Mouse (Mus musculus) ZHBTc4 (cell line): Measurements from ENCODE around the gene Hal.

Experiments used
- DNase-seq: peaks from one replicate; pipeline ENCODE4 v3.0.0-alpha.2; 2011; ENCODE audit warnings: low read depth, low spot score

Hal gene

GRCm38 (mm10) chr10:93564518-93565090 lies 76.0 kb downstream of the Hal start:
- DNase-seq, result no peak

DNA sequence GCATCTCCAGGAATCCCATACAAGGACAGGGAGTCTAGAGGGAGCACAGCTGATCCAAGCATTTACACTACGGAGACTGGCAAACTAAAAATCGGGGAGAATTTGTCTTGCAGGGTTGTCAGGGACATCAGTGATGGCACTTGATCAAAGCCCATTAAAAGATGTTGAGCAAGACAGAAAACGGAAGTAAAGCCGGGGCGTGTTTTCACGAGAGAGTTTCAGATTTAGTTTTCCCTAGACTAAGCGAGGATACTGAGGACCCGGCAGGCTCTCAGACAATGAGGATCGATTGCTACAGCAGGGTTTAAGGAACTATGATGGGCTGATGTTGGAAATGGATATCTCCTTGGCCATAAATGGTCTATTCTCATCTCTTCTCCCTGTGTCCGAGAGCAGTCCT lies 78.5 kb downstream of the Hal start:
- no peak for DNase-seq

DNA sequence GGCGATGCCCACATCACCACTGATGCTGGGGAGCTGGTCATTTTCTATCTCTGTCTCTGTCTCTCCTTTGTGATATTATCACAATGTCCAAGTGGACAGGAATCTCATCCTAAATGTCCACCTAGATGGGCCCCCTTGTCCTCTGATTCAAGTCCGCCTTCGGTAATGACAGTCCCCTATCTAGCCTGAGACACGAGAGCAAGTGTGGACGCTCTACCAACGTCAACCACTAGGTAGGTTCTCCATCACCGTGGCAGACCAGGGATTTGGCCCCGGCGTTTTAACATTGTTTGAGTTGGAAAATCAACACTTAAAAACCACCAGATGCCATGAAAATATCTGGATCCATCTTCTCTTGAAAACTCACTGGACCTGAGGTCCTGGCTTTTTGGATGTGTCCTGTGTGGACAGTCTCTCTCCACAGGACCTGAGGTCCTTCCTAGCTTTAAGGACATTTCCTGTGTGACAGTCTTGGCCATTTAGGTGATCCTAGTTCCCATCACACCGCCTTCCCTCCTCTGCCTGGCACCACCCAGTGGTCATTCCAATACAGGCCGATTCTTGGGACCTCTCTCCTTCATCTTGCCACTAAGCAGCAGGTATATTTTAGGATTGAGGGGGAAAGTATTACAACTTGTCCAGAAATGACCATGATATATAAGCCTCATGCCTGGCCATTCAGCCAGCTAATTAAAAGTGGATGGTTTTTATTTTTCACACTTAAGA lies 79.4 kb downstream of the Hal start:
- no peak for DNase-seq

DNA sequence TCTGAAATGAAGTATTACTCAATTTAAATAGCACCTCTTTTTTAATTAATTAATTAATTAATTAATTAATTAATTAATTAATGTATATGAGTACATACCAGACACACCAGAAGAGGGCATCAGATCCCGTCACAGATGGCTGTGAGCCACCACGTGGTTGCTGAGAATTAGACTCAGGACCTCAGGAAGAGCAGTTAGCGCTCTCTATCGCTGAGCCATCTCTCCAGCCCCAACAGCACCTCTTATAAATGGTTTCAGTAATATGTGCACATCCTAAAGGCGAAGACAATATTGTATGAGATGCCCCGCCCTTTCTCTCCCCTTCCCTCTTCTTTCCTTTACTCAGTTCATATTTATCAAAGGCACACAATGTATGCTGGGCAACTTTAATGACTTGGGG lies 80.1 kb downstream of the Hal start:
- DNase-seq, result no peak
